Mouse (Mus musculus): ENCODE data around the gene Fn3krp.

The Fn3krp gene

DNA sequence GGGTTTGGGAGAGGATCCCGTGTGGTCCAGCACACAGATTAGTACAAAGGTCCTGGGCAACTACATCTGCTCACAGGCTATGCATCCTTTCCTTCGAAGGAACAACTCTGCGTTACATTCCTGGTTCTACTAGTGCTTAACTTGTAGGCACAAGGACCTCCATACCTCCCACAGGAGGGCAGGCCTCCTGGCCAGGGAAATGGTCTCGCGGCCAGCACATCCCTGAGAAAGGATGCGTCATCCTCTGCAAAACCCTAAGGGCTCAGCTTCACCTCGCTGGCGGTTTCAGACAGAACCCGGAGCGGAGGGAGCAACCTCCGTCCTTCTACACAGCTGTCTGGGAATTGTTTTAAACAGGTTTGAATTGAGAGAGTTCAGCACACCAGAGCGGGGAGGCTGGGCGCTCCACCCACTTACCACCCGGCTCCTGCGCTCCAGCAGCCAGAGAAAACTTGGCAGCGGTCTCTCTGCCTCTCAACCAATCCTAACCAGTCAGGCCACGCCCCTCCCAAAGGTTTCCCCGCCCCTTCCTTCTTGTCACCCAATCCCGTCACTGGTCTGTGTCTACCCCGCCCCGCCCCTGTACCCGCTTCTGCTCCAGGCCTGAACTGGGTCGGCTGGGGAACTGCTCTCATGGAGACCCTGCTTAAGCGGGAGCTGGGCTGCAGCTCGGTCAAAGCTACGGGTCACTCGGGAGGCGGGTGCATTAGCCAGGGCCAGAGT lies at the start of gene Fn3krp:
Fn3krp (plus strand) TSS at position 572 of the 723 bp plus-strand sequence.
- peak; percentile 100 for DNase-seq (ENCODE audit: low spot score)

DNA sequence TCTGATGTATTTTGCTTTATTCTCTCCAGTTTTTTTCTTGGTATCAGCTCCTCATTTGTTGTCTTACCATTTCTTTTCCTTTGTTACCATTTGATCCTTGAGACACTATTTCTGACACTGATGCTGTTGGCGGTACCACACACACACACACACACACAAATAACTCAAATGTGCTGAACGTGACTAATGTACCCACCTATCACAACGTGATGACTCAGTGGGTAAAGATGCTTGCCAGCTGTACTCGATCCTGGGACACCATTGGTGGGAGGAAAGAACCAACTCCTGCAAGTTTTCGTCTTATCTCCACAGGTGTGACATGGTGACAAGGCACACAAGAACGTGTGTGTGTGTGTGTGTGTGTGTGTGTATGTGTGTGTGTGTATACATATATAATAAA lies 47.9 kb upstream of the Fn3krp start:
- no peak for DNase-seq (ENCODE audit: low spot score)

DNA sequence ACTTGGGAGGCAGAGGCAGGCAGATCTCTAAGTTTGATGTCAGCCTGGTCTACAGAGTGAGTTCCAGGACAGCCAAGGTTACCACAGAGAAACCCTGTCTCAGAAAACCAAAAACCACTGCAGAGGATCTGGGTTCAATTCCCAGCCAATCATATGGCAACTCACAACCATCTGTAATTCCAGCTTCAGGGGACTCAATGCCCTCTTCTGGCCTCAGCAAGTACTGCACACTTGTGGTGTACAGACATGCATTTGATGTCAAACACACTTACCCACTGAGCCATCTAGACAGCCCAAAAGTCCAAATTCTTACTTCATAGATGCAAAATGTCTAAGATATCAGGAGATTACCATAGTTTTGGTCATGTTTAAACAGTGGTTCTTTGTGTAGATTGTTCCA lies 42.6 kb upstream of the Fn3krp start:
- no peak for DNase-seq (ENCODE audit: low spot score)

GRCm38 (mm10) chr11:121380294-121380693 lies 40.9 kb upstream of the Fn3krp start:
- no peak for DNase-seq (ENCODE audit: low spot score)

DNA sequence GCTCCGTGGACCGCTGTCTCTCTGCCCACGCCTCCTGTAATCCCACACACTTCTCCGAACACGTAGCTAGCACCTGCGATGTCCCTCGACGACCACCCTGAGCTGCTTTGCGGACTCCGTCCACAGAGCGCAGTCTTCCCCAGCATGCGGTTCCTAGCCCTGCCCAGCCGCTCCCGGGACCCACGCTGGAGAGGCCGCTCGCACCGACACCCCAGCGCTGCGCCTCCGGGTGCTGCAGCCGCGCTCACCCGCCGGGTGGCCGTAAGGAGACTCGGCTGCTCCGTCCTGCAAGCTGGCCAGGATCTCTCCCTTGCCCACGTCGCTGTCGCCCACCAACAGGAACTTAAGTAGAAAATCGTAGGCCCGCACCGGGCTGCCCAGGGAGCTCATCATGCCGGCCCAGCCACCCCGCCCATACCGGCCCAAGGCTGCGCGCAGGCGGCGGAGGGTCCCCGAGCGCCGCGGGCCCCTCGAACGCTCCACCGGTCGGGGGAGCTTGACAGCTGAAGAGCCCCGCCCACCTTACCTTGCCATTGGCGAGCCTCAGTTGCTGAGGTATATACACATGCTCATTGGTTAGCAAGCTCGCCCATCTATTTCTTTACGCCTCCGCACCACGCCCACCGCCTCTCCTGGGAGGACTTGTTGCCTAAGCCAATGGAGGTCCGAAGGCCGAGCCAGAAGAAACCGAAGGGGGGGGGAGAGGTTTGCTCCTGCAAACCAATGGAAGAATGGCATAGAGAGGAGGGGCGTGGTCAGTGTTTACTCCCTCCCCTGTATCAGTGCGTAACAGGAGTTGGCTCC lies 33.2 kb upstream of the Fn3krp start, which contains the start of gene Rab40b:
Rab40b (minus strand) TSS at position 502 of the 804 bp plus-strand sequence.
- DNase-seq (ENCODE audit: low spot score) = peak; percentile 88

- no peak for DNase-seq (ENCODE audit: low spot score)
These were observed 32.7 kb upstream of the Fn3krp start for GRCm38 (mm10) chr11:121388554-121388945.

DNA sequence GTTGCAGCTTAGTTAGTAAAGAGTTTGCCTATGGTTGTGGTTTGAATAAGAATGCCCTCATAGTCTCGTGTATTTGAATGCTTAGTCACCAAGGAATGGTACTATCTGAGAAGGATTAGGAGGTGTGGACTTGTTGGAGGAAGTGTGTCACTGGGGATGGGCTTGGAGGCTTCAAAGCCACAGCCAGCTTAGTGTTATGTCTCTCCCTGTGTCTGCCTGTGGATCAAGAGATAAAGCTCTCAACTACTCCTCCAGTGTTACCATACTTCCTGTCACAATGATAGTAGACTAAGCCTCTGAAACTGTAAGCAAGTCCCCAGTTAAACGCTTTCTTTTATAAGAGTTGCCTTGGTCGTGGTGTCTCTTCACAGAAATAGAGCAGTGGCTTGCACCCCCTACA lies 30.4 kb upstream of the Fn3krp start:
- no peak for DNase-seq (ENCODE audit: low spot score)

DNA sequence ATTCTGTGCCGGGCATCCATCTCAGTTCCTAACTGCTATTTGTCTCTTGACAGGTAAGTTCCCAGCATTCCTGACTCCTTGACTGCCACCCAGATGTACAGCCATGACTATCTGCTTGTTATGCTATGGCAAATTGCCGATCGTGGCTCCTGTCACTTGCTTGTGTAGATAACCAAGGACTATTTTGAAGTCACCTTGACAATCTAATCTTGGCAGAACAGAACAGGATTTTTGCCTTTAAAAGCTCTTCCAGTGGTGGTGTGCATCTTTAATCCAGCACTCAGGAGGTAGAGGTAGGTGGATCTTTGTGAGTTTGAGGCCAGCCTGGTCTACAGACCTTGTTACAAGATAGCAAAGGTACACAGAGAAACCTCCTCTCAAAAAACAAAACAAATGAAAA lies 28.8 kb upstream of the Fn3krp start:
- no peak for DNase-seq (ENCODE audit: low spot score)

- DNase-seq (ENCODE audit: low spot score) = no peak
These were observed 13.6 kb upstream of the Fn3krp start for GRCm38 (mm10) chr11:121407366-121408155.

DNA sequence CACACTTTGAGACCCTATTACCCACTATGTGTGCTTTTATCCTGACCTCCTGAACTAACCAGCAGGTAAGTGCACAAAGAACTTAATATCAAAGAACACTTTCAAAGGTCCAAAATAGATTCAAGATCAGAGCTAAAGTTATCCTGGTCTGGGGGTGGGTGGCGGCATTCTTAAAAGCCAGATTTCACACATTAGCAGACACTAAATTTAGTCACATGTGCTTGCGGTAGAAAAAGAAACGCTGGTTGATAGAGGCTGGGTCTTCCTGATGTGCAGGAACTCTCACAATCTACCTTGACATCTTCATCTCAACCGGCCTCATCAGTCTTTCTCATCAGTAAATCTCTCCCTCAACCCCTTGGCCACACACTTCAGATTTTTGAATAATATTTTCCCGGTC lies 6.4 kb upstream of the Fn3krp start:
- DNase-seq (ENCODE audit: low spot score) = no peak

- DNase-seq (ENCODE audit: low spot score) = no peak
These were observed 5.8 kb upstream of the Fn3krp start for GRCm38 (mm10) chr11:121415351-121415750.

GRCm38 (mm10) chr11:121417971-121418370 lies 3.2 kb upstream of the Fn3krp start:
- DNase-seq (ENCODE audit: low spot score) = no peak

DNA sequence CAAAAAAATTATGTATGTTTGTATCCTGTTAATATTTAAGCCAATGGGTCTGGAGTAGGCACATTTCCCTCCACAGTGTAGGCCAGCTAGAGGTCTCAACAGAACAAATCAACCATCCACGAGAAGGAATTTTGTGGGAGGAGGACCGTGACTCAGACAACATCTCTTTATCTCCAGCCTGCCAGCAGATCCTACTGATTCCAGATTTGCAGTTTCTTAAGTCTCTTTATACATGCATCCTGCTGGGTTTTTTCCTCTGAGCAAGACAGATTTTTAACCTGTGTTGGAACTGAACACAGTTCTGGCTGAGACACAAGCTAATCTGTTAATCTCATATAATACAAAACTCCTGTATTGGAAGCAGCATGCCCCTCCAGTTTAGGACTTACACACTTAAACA lies 2.3 kb upstream of the Fn3krp start:
- DNase-seq (ENCODE audit: low spot score) = no peak

DNA sequence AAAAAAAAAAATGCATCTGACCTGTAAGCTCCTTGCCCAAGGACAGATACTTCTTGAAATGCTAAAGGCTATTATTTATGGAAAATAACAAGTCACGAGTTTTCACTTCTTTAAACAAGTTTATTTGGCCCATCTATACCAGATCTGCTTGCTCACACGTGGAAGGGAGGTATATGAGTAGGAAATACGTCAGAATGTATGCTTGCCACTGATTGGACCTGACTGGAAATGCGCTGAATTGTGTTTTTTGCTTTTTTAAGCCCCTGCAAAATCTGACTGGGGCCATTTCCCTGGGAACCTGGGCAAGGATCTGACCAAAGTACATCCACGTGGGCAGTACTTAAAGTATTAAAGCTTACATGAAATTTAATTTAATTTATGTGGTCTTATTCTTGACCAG lies 822 bp upstream of the Fn3krp start:
- DNase-seq (ENCODE audit: low spot score) = no peak

DNA sequence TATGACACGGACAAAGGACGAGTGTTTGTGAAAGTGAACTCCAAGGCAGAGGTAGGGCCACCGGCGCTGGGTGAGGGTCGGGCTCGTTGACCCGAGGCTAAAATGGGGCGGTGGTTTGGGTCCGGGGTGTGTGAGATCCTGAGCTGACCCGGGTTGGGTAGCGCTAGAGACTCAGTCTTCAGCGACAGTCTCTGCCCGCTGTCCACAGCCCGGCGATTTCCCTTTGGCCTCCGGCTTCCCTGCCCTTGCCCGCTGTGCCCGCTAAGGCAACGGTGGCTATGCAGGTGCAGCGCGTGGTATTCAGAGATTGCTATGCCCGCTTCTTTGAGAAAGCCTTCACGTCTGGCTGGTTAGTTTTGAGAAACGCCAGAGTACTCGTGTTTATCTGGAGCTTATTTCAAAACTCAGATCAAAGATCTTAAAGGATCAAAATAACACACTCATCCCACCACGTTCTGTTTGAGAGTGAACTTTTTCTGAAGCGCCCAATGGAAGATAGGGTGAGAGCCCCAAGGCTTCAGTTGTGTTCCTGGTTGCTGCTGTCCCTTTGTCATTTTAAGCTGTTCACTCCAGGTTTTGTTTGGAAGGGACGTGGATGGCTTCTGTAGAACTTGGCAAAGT lies 462 bp downstream of the Fn3krp start:
- DNase-seq (ENCODE audit: low spot score) = no peak

DNA sequence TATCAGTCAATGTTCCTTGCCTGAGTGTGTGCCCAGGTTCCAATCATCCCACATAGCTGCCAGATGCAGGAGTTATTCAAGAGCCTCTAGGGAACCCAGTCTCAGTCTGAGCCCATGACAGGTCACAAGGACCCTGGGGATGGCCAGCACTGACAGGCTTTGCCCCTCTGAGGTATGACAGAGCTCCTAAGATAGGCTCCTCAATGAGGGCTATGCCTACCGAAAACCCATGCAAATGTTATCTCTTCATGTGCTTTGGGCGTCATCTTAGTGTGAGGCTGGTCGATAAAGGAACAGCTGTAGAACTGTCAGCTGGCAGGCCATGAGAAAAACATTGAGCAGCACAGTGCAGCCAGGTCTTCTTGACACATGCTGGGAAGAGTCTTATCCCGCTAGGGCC lies 12.2 kb downstream of the Fn3krp start:
- DNase-seq (ENCODE audit: low spot score) = no peak

- no peak for DNase-seq (ENCODE audit: low spot score)
These were observed 13.3 kb downstream of the Fn3krp start, which contains the start of gene Fn3k for GRCm38 (mm10) chr11:121434156-121435155. Gene Fn3k, plus strand, starts transcription at chr11:121434913.

GRCm38 (mm10) chr11:121437236-121437635 lies 16.0 kb downstream of the Fn3krp start:
- no peak for DNase-seq (ENCODE audit: low spot score)

DNA sequence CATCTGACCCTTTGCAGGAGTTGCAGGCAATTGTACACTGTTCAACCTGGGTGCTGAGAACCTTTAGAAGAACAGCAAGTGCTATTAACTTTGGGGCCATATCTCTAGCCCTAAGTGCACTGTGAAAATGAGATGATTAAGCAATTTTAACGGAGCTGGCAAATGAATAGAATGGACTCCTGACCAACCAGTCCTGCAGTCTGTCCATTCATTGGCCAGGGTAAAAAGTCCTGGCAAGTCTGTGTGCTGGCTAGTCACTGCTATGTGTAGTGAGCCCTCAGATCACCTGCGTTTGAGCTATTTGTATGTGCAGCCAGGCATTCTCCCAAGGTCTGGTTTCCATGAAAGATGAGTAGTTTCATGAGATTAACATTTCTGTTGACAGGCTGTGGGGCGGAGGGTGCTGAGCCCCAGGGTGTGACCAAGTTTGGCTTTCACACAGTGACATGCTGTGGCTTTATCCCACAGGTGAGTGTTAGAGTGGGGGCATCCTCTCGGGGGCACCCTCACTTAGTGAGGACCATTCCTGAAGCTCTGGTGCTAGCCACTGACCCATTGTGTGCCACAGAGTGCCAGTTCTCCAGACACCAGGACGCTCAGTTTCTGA lies 18.6 kb downstream of the Fn3krp start:
- peak; percentile 32 for DNase-seq (ENCODE audit: low spot score)

GRCm38 (mm10) chr11:121441653-121442052 lies 20.5 kb downstream of the Fn3krp start:
- DNase-seq (ENCODE audit: low spot score) = no peak

Measured in adipocyte (in vitro differentiated cells).